Mouse (Mus musculus): ENCODE data around the gene Zcchc8. TPM values are rescaled to one million over a fixed set of nuclear protein-coding genes. Genes with fewer than 3 reads are reported as not detected.

Gene Zcchc8
- 24.9 and 25.6 TPM in 2 replicates for polyA plus RNA-seq (2012; rRNA removed)

DNA sequence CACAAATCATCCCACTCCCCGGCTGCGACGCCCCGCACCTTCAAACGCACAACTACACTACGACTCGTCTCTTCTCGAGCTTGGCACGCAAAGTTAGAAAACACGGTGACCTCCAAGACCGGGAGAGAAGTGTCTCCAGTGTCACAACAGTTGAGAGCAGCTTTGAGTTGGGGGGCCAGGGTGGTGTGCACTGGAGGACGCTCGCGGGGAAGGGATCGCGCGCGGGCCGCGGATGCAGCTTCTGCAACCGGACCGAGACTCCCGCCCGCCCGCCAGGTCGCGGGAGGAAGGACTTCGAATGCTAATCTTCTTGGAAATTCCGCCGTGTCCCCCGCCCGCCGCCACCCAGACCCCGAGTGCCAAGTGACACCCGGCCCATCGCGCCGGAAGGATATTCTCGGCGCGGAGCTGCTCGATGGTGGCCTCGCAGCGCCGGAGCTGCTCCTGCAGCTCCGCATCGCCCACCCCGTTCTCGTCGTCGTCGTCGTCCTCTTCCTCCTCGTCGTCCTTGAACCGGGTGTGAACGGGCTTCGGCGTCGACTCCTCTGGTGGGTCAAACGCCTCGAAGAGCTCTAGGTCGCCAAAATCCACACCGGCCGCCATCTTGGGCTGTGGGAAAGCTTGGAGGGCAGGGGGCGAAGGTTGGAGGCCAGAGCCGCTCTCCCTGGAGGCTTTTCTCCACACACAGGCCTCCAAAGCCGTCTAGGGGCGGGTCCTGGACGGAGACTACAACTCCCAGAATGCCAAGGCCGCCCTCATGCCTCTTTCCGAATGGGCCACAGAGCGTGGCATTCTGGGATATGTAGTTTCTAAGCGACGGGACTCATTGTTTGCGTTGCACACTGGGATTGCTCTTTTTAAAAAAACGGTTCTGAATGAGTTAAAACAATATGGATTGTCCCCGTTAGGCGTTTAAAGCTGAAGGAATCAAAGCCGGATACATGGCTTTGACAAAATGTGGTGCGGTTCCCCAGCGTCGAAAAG, at the start of gene Zcchc8:
TSS of gene Zcchc8 (minus strand) at position 773 of the 984 bp plus-strand sequence.

DNA sequence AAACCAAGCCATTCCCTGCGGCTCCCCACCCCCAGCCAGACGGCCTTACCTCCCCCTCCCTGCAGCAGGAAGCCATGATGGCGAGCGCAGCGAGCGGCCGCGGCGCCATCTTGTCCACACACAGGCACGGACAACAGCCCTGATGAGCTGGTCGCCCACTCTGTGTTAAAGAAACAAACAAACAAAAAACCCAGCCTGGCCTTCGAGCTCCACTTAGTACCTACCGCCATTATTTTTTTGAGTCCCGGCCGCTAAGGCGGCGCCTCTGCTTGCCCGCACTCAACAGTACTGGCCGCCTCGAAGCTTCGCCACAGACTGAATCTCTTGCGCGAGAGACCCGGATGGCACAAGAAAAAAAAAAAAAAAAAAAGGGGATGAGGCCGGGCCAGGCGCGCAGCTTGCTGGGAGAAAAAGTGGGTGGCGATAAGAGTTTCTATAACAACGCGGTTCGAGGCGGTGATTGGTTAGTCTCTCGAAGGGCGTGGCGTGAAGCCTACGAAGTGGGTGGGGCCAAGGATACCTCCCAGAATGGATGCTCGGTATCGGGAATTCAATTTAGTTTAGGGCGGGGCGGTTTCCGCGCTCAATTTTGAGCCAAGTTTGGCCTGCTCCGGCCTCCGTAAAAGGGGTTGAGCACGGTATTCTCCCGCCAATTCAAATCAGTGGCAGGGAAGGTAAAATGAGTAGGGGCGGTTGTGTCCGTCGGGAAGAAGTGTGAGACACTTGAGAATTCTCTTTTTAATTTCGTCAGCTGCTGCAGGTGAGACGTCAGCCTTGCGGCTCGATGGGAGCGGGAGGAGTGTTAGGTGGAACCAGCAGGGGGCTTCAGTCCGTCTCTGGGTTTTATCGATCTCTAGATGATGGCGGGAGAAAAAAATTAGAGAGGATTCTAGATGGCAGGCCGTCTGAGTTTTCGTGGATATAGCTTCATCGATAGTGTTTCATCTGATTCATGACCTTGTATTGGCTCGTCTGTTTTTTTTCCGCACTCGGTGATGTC, 28.5 kb upstream of the Zcchc8 start, which contains the start of the genes Rsrc2 and Kntc1:
TSS of gene Rsrc2 (minus strand) at position 350 of the 1,000 bp plus-strand sequence.
TSS of gene Kntc1 (plus strand) at position 652 of the 1,000 bp plus-strand sequence.

GRCm38 (mm10) chr5:123684221-123685144, 36.4 kb downstream of the Zcchc8 start, which contains the start of gene Clip1:
Clip1 (minus strand) TSS chr5:123684618.

Other genes starting within 250 kb of the Zcchc8 start
- not detected in 2 replicates for gene Lrrc43, start 231.8 kb downstream of the Zcchc8 start, polyA plus RNA-seq (2012; rRNA removed)
- gene Il31, start 231.6 kb downstream of the Zcchc8 start, polyA plus RNA-seq (2012; rRNA removed): not detected in 2 replicates
- 0.33 TPM in 1 of 2 replicates, not detected in the other for gene B3gnt4, start 210.6 kb downstream of the Zcchc8 start, polyA plus RNA-seq (2012; rRNA removed)
- gene Diablo, start 196.9 kb downstream of the Zcchc8 start, polyA plus RNA-seq (2012; rRNA removed): 37.9 and 38.2 TPM in 2 replicates
- gene Gm49027, start 195.6 kb downstream of the Zcchc8 start, polyA plus RNA-seq (2012; rRNA removed): 19.5 and 21.7 TPM in 2 replicates
- gene Vps33a, start 148.1 kb downstream of the Zcchc8 start, polyA plus RNA-seq (2012; rRNA removed): 8.8 and 11.2 TPM in 2 replicates
- 12.9 and 13.1 TPM in 2 replicates for gene Clip1, start 36.5 kb downstream of the Zcchc8 start, polyA plus RNA-seq (2012; rRNA removed)
- 8.2 and 13.1 TPM in 2 replicates for gene Rsrc2, start 28.3 kb upstream of the Zcchc8 start, polyA plus RNA-seq (2012; rRNA removed)
- gene Kntc1, start 28.6 kb upstream of the Zcchc8 start, polyA plus RNA-seq (2012; rRNA removed): 1.2 and 2.1 TPM in 2 replicates
- gene Hcar2, start 144.4 kb upstream of the Zcchc8 start, polyA plus RNA-seq (2012; rRNA removed): 1.1 and 1.7 TPM in 2 replicates
- gene Hcar1, start 158.9 kb upstream of the Zcchc8 start, polyA plus RNA-seq (2012; rRNA removed): 3.9 and 4.3 TPM in 2 replicates
- 15.2 and 17.9 TPM in 2 replicates for gene Denr, start 186.1 kb upstream of the Zcchc8 start, polyA plus RNA-seq (2012; rRNA removed)
- not detected in 2 replicates for gene Gm43518, start 206.3 kb upstream of the Zcchc8 start, polyA plus RNA-seq (2012; rRNA removed)
- gene Ccdc62, start 209.6 kb upstream of the Zcchc8 start, polyA plus RNA-seq (2012; rRNA removed): 1.2 and 2.6 TPM in 2 replicates

All from colon, adult 2 months (tissue).